Mouse (Mus musculus): Measurements from ENCODE around the gene Ccdc60. TPM values are rescaled to one million over a fixed set of nuclear protein-coding genes. Genes with fewer than 3 reads are reported as not detected.
"Not testable (repeated sequence)": the region's sequence is repeated elsewhere in the genome, so short reads cannot be mapped to it uniquely, and the experiment has no call there.

Gene Ccdc60
- polyA plus RNA-seq, 1 experiment, result 0.50 TPM

DNA sequence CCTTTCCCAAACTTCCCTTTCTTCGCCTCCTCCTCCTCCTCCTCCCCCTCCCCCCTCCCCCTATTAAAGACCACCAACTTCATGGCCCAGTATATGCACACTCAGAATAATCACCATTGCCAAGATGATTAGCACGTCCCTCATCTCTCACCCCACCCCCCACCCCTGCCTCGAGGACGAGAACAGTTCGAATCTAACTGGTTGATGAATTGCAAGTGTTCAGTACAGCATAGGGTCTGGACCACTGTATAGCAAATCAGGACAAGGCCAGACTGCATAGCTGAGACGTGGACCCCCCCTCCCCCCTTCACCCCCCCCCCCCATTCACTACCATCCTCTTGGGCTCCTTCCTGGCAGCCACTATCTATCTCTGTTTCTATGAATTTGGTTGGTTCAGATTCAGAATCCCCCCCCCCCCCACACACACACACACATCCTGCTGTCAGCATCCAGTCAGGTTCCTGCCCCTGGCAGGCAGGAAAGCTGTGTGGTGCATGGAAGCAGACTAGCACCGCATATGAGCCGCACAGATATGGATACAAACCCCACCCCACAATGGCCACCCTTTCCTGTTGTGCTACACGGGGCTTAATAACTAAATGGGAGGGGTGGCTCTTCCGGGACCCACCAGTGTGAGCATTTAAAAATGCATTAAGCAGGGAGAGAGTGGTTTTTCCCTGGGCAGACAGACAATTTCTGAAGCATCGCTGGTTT is 79.2 kb downstream of the Ccdc60 start:
- no peak for DNase-seq (ENCODE audit: low read depth, low spot score)
- WGBS, result 49% methylated on average over 11 of the region's 11 CpGs

DNA sequence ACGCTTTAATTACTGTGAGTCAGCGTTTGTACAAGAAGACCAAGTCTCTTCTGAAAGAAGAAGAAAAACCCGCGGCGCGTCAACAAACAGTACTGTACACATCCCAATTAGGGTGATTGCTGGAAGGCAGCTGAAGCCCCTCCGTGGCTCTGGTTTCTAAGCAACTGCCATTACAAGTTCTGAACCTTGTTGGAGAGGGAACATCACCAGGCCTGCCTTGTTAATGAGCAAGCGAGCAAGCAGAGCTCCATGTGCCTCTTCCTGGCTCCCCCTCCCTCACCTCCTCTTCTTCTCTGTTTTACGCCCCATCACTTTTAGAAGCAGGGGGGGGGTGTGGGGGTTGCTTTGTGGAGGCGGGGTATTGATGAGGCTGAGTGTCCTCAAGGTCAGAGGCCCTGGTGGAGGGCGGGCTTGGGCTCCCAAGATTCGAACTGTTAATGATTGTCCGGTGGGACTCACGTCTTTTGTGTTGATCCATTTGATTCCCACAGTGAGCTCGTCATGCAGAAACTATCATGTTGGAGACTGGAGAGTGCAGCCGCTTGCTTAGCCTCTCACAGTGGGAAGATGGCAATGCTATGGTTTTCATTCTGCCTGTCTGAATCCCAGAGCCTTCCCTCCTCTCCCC is 79.9 kb downstream of the Ccdc60 start:
- WGBS, result 25% methylated on average over 16 of the region's 16 CpGs
- DNase-seq (ENCODE audit: low read depth, low spot score), result no peak

- WGBS, result 69% methylated on average over 5 of the region's 5 CpGs
These were observed 86.1 kb downstream of the Ccdc60 start for GRCm38 (mm10) chr5:116202692-116203091.

GRCm38 (mm10) chr5:116194499-116194898 is 94.3 kb downstream of the Ccdc60 start:
- no peak for DNase-seq (ENCODE audit: low read depth, low spot score)
- 43% methylated on average over 11 of the region's 11 CpGs for WGBS

More at GRCm38 (mm10) chr5:116202692-116203091, 86.1 kb downstream of the Ccdc60 start:
- no peak for DNase-seq (ENCODE audit: low read depth, low spot score)

- WGBS, result 68% methylated on average over 9 of the region's 9 CpGs
- no peak for DNase-seq (ENCODE audit: low read depth, low spot score)
These were observed 96.1 kb downstream of the Ccdc60 start for GRCm38 (mm10) chr5:116192693-116193092.

- no peak for DNase-seq (ENCODE audit: low read depth, low spot score)
- 69% methylated on average over 3 of the region's 3 CpGs for WGBS
These were observed 97.2 kb downstream of the Ccdc60 start for GRCm38 (mm10) chr5:116191596-116191995.

DNA sequence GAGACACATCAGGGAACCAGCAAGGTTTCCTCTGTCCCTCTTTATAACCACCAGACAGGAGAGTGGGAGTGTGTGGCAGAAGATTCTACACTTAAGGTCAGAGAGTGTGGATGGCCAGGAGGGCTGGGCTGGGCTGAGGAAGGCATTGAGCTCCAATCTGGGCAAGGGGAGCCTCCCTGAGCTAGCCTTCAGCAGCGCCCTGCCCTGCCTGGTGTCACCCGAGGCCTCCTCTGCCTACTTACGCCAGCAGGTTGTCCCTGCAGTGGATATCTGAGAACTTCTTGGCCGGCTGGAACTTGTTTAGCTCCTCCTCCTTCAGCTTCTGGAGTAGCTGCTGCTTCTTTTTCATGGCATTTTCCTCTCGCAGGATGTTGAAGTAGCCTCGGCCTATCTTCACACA is 99.0 kb downstream of the Ccdc60 start:
- 30% methylated on average over 6 of the region's 6 CpGs for WGBS
- no peak for DNase-seq (ENCODE audit: low read depth, low spot score)

- 14% methylated on average over 13 of the region's 13 CpGs for WGBS
- no peak for DNase-seq (ENCODE audit: low read depth, low spot score)
These were observed 108.2 kb downstream of the Ccdc60 start for GRCm38 (mm10) chr5:116180594-116180993.

- WGBS, result 86% methylated on average over 6 of the region's 6 CpGs
- no peak for DNase-seq (ENCODE audit: low read depth, low spot score)
These were observed 117.1 kb downstream of the Ccdc60 start for GRCm38 (mm10) chr5:116171721-116172120.

GRCm38 (mm10) chr5:116166965-116167364 is 121.8 kb downstream of the Ccdc60 start:
- WGBS, result 73% methylated on average over 13 of the region's 13 CpGs
- DNase-seq (ENCODE audit: low read depth, low spot score), result no peak

- no peak for DNase-seq (ENCODE audit: low read depth, low spot score)
- WGBS, result 65% methylated on average over 11 of the region's 11 CpGs
These were observed 123.4 kb downstream of the Ccdc60 start for GRCm38 (mm10) chr5:116165203-116165888.

DNA sequence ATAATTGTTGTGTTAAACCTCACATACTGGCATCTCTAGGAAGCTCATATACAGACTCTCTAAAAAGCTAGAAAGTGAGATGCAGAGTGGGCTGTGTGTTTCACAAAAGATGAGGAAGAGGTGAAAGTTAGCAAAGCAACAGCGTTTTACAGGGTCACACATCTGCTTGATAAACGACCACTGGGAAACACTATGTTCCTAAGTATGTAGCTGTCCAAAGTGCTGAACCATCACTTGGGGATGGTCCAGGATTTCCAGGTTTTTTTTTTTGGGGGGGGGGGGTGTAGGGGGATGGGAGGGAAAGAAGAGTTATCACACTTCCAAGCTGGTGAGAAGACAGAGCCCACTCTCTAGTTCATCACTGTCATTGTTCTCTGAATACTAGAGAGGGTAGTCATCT is 134.0 kb downstream of the Ccdc60 start:
- no peak for DNase-seq (ENCODE audit: low read depth, low spot score)
- 24% methylated on average over 2 of the region's 2 CpGs for WGBS

GRCm38 (mm10) chr5:116146446-116146845 is 142.3 kb downstream of the Ccdc60 start:
- not testable (repeated sequence) for DNase-seq (ENCODE audit: low read depth, low spot score)

DNA sequence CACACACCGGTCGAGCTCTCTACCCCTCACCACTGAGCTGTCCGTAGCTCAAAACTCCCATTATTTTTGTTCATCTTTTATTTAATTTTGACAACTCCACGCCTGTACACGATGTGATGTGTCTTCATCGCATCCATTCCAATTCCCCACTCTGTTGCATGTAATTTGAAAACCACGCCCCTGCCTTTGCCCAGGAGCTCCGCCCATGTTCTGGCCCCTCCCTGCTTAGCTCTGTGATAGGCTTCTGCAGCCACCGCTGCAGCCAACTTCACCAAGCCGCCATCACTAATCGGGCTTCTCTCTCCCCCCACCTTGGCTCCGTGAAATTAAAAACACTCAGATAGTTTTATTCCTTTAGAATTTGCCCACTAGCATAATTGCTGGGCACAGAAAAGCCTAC is 144.1 kb downstream of the Ccdc60 start:
- WGBS, result 64% methylated on average over 12 of the region's 12 CpGs
- DNase-seq (ENCODE audit: low read depth, low spot score), result no peak

DNA sequence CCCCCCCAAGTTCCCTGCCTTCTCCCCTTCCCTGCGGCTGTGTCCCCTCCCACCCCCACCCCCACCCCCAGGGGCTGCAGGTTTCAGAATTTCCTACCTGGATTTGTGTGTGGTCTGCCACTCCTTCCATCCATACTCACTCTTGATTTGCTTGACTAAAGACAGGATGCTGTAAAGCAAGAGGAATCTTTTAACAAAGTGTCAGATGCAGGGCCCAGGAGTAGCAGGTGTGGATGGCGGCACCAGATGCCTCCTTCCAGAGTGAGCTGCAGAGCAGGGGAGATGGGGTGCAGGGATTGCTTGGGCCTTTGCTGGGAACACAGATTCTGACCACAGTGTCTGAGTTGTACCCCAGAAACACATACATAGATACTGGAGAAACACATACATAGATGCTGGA is 148.1 kb downstream of the Ccdc60 start:
- DNase-seq (ENCODE audit: low read depth, low spot score), result no peak
- WGBS, result 21% methylated on average over 2 of the region's 2 CpGs

- 11% methylated on average over 11 of the region's 11 CpGs for WGBS
- peak; percentile 13 for DNase-seq (ENCODE audit: low read depth, low spot score)
These were observed 165.4 kb downstream of the Ccdc60 start for GRCm38 (mm10) chr5:116123344-116123743.

DNA sequence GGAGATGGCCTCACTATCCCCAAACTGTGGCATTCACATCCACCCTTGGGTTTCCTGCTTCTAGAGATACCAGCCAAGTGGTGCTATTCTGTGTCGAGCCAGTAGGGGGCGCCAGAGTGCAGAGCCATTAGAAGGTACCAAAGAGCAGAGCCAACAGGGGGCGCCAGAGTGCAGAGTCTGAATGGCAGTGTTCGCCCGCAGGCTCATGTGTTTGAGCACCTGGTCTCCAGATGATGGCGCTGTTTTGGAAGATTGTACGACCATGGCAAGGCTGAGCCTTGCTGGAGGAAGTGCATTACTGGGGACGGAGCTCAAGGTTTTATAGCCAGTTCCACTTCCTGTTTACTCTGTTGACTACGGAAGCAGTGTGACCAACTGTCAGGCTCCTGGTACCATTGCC is 172.2 kb downstream of the Ccdc60 start:
- DNase-seq (ENCODE audit: low read depth, low spot score), result no peak
- 35% methylated on average over 9 of the region's 9 CpGs for WGBS

GRCm38 (mm10) chr5:116116110-116116509 is 172.7 kb downstream of the Ccdc60 start:
- no peak for DNase-seq (ENCODE audit: low read depth, low spot score)
- WGBS, result 40% methylated on average over 4 of the region's 4 CpGs

DNA sequence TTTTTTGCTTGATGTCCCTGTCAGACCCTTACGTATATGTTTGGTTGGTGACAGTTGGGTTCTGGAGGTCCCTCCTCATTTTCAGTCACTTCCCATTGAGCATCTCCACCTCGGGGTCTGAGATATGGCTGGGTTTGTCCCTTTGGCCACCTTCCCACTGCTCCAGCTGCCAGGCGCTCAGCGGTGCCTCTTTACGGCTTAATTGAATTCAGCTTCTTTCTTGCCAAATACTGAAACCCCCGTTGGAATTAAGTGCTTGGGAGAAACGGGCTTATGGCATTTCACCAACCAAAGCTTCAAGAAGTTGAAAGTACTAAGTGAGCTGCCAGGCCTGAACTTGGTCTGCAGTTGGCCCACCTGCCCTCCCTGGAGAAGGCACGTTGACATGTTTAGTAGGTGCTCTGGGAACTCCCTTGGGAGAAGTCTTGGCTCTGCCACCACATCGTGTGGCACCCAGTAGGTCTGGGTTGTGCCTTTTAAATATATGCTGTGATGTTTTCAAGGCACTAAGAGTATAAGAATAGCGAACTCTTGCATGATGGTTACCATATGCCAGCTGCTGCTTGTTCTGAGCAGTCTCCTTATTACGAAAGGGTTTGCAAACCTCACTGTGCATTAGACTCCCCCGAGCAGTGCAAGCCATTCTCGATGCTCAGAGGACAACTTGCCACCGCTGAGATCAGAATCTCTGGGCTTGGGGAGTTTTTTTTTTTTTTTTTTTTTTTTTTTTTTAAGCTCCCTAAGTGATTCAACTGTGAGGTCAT is 173.5 kb downstream of the Ccdc60 start:
- no peak for DNase-seq (ENCODE audit: low read depth, low spot score)

GRCm38 (mm10) chr5:116108651-116109050 is 180.1 kb downstream of the Ccdc60 start:
- WGBS, result 90% methylated on average over 10 of the region's 10 CpGs
- no peak for DNase-seq (ENCODE audit: low read depth, low spot score)

More for the DNA sequence above, 173.5 kb downstream of the Ccdc60 start:
- WGBS, result 54% methylated on average over 14 of the region's 14 CpGs

All from large intestine, adult 2 months (tissue).